Mouse (Mus musculus): ENCODE measurements at regions not wholly inside any gene's neighbourhood (a gene's known extent, or its start where the extent isn't known, plus 50 kb on each side); places are given as distances from the start of the nearest gene placed in this dataset.

DNA sequence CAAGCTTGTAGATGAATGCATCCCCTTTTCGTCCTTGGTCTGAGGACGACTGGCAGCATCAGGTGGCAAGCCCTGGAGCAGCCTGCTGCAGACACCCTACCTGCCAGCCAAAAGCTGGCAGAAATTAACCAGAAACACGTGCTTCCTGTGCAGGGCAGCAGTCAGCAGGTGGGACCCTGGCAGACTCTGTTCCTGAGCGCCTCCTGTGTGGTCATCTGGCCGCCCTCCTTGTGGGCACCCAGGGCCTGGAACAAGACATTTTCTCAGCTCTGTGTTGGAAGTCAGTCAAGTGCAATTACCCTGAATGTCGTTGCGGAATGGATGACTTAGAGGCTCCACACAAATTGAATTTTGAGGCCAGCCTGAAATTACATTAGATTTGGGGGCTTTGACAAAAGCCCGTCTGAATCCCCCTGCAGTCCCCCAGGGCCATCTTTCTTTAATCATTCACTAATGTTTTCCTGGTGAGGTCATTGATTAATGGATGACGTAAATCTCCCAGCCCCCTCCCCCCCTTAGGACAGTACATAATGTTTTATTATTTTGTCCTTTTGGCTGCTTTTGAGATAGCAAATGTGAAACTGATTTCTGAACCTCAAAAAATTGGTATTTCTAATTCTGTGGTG, 91.8 kb upstream of the Hhip start:
- no peak overlapping the region for H3K9ac ChIP-seq (replicated peaks; ENCODE audit: low read depth)
- no peaks in the 10 kb centered on the region for H3K9me3 ChIP-seq (ENCODE audit: low read length)
- H3K27me3 ChIP-seq (replicated peaks; ENCODE audit: insufficient read depth, low read length): no peaks in the 10 kb centered on the region
- no peaks in the 10 kb centered on the region for H3K4me1 ChIP-seq (ENCODE audit: insufficient read depth, low read depth, low read length)
- no peak for ATAC-seq
- H3K36me3 ChIP-seq (ENCODE audit: insufficient read depth, low read length): no peaks in the 10 kb centered on the region
- no peak overlapping the region for H3K4me2 ChIP-seq (replicated peaks; ENCODE audit: low read depth, low read length)
- no peak for DNase-seq (ENCODE audit: low spot score)
- TF ChIP-seq EP300 (IDR thresholded peaks at IDR 0.05) (no peak), CTCF (IDR thresholded peaks at IDR 0.05) (no peak)
- no peak overlapping the region for H3K27ac ChIP-seq (ENCODE audit: low read length)
- H3K4me3 ChIP-seq (ENCODE audit: low read depth, low read length): no peak overlapping the region
- 67% methylated on average over 9 of the region's 9 CpGs for WGBS

DNA sequence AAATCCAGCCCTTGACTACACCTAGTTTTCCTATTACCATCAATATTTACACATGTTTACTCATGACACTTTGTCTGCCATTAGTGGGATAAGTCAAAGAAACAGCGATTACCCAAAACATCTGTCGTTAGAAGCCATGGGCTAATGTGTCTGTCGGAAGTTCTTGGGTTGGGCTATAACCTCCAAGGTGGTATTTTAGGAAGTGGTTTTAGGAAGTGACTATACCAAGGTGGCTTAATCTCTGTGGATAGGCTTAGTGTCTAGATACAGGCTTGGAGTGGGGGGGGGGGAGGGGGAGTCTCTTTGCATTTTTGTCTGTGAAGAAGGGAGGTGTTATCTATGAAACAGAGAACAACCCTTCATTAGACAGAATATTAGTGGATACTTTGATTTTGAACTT, 90.1 kb upstream of the Hhip start:
- Histone ChIP-seq H3K27ac (ENCODE audit: low read length) (no peak overlapping the region), H3K4me2 (replicated peaks; ENCODE audit: low read depth, low read length) (no peak overlapping the region), H3K9ac (replicated peaks; ENCODE audit: low read depth) (no peak overlapping the region), H3K9me3 (ENCODE audit: low read length) (no peaks in the 10 kb centered on the region), H3K4me1 (ENCODE audit: insufficient read depth, low read depth, low read length) (no peaks in the 10 kb centered on the region), H3K36me3 (ENCODE audit: insufficient read depth, low read length) (no peaks in the 10 kb centered on the region), H3K27me3 (replicated peaks; ENCODE audit: insufficient read depth, low read length) (no peaks in the 10 kb centered on the region), H3K4me3 (ENCODE audit: low read depth, low read length) (no peak overlapping the region)
- ATAC-seq: no peak
- no peak for DNase-seq (ENCODE audit: low spot score)
- WGBS: 81% methylated on average over 3 of the region's 3 CpGs
- no peak for TF ChIP-seq EP300 (IDR thresholded peaks at IDR 0.05)
- no peak for TF ChIP-seq CTCF (IDR thresholded peaks at IDR 0.05)

DNA sequence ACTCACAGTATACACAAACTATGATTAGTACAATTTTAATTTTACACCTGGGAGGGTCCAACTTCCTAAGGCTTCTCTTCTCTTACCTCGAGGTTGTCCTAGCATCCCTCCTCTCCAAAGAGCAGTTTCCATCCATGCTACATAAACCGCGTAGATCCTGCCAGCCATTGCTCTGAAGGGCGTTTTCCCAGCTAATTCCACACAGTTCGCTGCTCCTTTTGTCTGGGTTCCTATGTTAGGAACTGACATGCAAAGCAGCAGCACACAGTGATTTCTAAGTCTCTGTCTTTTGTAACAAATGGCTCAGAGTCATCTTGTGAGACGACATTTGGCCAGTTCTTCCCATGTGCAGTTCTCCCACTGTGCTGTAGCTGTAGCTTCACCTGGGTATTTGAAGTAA, 80.7 kb upstream of the Hhip start:
- TF ChIP-seq EP300 (IDR thresholded peaks at IDR 0.05): no peak
- TF ChIP-seq CTCF (IDR thresholded peaks at IDR 0.05): no peak
- Histone ChIP-seq H3K36me3 (ENCODE audit: insufficient read depth, low read length) (no peaks in the 10 kb centered on the region), H3K27me3 (replicated peaks; ENCODE audit: insufficient read depth, low read length) (no peaks in the 10 kb centered on the region), H3K9ac (replicated peaks; ENCODE audit: low read depth) (no peak overlapping the region), H3K9me3 (ENCODE audit: low read length) (no peaks in the 10 kb centered on the region), H3K4me3 (ENCODE audit: low read depth, low read length) (no peak overlapping the region), H3K27ac (ENCODE audit: low read length) (no peak overlapping the region), H3K4me2 (replicated peaks; ENCODE audit: low read depth, low read length) (no peak overlapping the region), H3K4me1 (ENCODE audit: insufficient read depth, low read depth, low read length) (no peaks in the 10 kb centered on the region)
- ATAC-seq: no peak
- no peak for DNase-seq (ENCODE audit: low spot score)
- whole genome bisulfite sequencing: 78% methylated on average over 6 of the region's 6 CpGs

DNA sequence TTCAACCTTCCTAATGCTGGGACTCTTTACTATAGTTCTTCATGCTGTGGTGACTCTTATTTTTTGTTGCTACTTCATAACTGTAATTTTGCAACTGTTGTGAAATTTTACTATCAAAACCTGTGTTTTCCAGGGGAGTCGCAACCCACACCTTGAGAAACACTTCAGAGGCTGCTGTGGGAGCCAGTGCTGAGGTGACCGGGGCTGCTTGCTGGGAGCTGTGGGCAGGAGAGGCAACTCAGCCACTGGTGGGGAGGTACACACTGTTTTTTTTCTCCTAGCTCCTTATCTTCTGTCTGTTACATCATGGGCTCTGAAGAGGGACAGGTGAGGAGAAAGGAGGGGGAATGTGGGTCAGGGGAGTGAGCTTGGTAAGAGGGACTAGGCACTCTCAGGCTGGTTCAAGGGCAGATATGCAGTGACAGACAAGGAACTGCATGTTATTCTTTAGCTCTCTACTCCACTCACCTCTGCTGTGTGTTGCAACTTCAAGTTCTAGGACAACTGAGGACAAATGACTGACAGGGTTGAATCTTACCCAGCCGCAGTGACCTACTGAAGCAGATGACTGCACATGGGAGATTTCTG, 62.7 kb upstream of the Hhip start:
- Histone ChIP-seq H3K4me3 (ENCODE audit: low read depth, low read length) (no peak overlapping the region), H3K36me3 (ENCODE audit: insufficient read depth, low read length) (no peaks in the 10 kb centered on the region), H3K4me2 (replicated peaks; ENCODE audit: low read depth, low read length) (no peak overlapping the region), H3K4me1 (ENCODE audit: insufficient read depth, low read depth, low read length) (peaks cover 5% of the 10 kb centered on the region; the same call in 1 of the 2 replicates), H3K27me3 (replicated peaks; ENCODE audit: insufficient read depth, low read length) (no peaks in the 10 kb centered on the region), H3K27ac (ENCODE audit: low read length) (peak overlapping the region; percentile 51), H3K9me3 (ENCODE audit: low read length) (no peaks in the 10 kb centered on the region), H3K9ac (replicated peaks; ENCODE audit: low read depth) (no peak overlapping the region)
- TF ChIP-seq CTCF (IDR thresholded peaks at IDR 0.05) (no peak), EP300 (IDR thresholded peaks at IDR 0.05) (no peak)
- DNase-seq (ENCODE audit: low spot score) (peak; percentile 87), ATAC-seq (peak; percentile 88)
- WGBS: 52% methylated on average over 3 of the region's 3 CpGs

DNA sequence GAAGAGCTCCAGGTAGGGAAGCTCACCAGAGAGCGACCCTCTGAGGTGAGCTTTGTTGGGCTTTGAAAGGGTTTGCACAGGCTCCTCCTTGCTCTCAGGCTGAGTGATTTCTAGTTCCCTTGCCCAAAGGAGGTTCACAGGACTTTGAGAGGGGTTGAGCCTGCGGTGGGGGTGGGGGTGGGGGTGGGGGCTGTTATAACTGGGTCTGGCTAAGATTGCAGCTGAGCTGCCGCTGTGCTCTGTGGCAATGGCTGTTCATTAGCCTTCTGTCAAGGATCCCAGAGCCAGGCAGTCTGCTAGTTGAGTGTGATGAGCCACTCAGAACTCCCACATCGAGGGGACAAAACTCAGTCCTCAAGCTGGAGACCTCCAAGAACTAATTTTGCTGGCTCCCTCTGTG, 59.5 kb upstream of the Hhip start:
- H3K27me3 ChIP-seq (replicated peaks; ENCODE audit: insufficient read depth, low read length): no peaks in the 10 kb centered on the region
- 34% methylated on average over 4 of the region's 4 CpGs for WGBS
- H3K27ac ChIP-seq (ENCODE audit: low read length): no peak overlapping the region
- H3K9me3 ChIP-seq (ENCODE audit: low read length): no peaks in the 10 kb centered on the region
- H3K4me3 ChIP-seq (ENCODE audit: low read depth, low read length): no peak overlapping the region
- no peaks in the 10 kb centered on the region for H3K36me3 ChIP-seq (ENCODE audit: insufficient read depth, low read length)
- H3K4me1 ChIP-seq (ENCODE audit: insufficient read depth, low read depth, low read length): peaks cover 5% of the 10 kb centered on the region; the same call in 1 of the 2 replicates
- no peak for TF ChIP-seq CTCF (IDR thresholded peaks at IDR 0.05)
- no peak for TF ChIP-seq EP300 (IDR thresholded peaks at IDR 0.05)
- no peak overlapping the region for H3K9ac ChIP-seq (replicated peaks; ENCODE audit: low read depth)
- H3K4me2 ChIP-seq (replicated peaks; ENCODE audit: low read depth, low read length): no peak overlapping the region
- no peak for DNase-seq (ENCODE audit: low spot score)
- ATAC-seq: peak; percentile 53

Data from lung, postnatal 0 days (tissue).